Mouse (Mus musculus): ENCODE results near the gene Tmprss11c. TPM values are rescaled to one million over a fixed set of nuclear protein-coding genes. Genes with fewer than 3 reads are reported as not detected.

Gene Tmprss11c
- polyA plus RNA-seq, 1 experiment from 2014 or later: not detected

Other genes with a start within 250 kb of the Tmprss11c start
- 37.3 and 38.8 TPM in 2 replicates for gene Cenpc1, start 223.7 kb downstream of the Tmprss11c start, polyA plus RNA-seq (2016; fragmentation: Nextera tagmentation; extraction: Ambion mirVana)
- 0.09 TPM in 1 of 2 replicates, not detected in the other for gene Stap1, start 217.6 kb downstream of the Tmprss11c start, polyA plus RNA-seq (2016; fragmentation: Nextera tagmentation; extraction: Ambion mirVana)
- gene Uba6, start 116.5 kb downstream of the Tmprss11c start, polyA plus RNA-seq (2016; fragmentation: Nextera tagmentation; extraction: Ambion mirVana): 17.8 and 17.9 TPM in 2 replicates
- gene Gnrhr, start 91.4 kb downstream of the Tmprss11c start, polyA plus RNA-seq (2016; fragmentation: Nextera tagmentation; extraction: Ambion mirVana): not detected in 2 replicates
- gene Tmprss11d, start 84.1 kb upstream of the Tmprss11c start, polyA plus RNA-seq (2016; fragmentation: Nextera tagmentation; extraction: Ambion mirVana): 0.10 and 0.15 TPM in 2 replicates
- not detected in 2 replicates for gene Tmprss11a, start 179.7 kb upstream of the Tmprss11c start, polyA plus RNA-seq (2016; fragmentation: Nextera tagmentation; extraction: Ambion mirVana)
- gene Tmprss11g, start 229.3 kb upstream of the Tmprss11c start, polyA plus RNA-seq (2016; fragmentation: Nextera tagmentation; extraction: Ambion mirVana): not detected in 2 replicates